Mouse (Mus musculus) cerebellum, postnatal 10 days (tissue): Measurements from ENCODE around the gene Ect2l.
A peak's percentile ranks its signal among the peaks of the same experiment; 100 is the strongest.

Experiments used
- DNase-seq, 2 experiments: peaks; one replicate each; pipeline ENCODE4 v3.0.0; 2021; ENCODE audit warnings: mixed read lengths in 2 of 2

The Ect2l gene

DNA sequence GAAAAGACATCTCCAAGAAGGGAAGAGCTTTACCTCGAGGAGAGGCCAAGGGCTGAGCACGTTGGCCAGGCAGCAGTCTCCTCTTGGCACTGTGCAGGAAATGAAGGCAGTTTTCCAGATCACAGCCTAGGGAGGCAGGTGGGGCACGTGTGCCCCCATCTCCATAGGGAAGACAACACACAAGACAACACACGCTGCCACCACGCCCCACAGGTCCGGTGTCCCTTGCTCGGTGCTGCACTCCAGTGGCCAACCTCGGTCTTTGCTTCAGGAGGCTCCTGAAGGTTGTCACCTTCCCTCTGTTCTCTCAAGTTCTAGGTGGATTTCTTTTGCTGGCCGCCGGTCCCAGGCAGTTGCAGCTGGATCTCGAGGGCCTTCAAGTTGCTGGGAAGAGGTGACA is at the start of gene Ect2l:
Gene Ect2l, minus strand, starts transcription at position 165 of the 400 bp plus-strand sequence.
- DNase-seq: peak; percentile 55 to 63

DNA sequence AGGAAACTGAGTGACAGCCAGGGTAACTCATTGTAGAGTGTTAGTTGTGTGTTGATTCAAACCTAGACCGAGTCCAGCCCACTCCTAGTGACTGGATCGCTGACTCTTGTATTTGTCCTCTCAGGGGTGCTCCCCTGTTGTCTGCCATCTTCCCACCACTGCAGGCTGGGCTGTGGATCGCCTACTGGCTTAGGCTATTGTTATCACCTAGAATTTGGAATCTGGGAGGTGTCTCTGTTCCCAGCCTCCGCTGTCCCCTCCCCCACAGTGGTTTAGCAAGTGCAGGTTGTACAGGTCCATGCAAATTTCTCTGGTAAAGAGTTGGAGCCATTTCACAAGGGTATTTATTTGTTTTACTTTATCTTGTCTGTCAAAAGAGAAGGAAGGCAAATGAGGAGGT is 40.7 kb upstream of the Ect2l start:
- no peak for DNase-seq

DNA sequence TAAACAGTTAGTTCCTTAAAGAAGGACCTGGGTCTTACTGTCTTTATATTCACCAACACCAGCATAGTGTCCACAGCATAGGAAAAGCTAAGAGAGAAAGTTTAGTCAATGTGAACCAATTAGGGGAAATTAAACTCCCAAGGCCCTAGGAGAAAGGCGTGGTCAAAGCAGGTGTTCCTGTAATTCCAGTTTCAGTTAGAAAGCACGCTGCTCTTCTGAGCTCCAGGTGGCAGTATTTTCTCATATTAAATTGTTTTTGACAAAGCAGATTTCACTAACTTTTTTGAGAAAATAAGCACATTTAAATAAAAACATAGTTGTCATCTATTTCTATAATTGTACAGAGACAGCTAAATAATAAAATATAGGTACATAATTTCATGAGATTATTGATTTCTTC is 32.9 kb upstream of the Ect2l start:
- DNase-seq: no peak

DNA sequence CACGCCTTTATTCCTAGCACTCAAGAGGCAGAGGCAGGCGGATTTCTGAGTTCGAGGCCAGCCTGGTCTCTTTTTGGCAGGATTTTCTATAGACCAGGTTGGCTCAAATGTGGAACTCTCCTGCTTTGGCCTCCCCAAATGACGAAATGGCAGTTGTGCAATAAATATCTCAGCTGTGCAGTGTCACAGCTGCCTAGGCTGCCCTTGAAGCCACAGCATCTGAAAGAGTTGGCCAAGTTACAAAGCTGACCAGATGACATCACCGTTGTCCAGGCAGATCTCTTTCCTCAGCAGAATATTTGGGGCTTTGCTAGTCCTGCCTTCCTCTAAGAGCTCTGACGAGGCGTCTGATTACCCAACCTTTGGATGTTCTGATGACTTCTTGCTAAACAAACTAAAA is 26.5 kb upstream of the Ect2l start:
- DNase-seq: peak in 1 of 2 experiments; percentile 15

DNA sequence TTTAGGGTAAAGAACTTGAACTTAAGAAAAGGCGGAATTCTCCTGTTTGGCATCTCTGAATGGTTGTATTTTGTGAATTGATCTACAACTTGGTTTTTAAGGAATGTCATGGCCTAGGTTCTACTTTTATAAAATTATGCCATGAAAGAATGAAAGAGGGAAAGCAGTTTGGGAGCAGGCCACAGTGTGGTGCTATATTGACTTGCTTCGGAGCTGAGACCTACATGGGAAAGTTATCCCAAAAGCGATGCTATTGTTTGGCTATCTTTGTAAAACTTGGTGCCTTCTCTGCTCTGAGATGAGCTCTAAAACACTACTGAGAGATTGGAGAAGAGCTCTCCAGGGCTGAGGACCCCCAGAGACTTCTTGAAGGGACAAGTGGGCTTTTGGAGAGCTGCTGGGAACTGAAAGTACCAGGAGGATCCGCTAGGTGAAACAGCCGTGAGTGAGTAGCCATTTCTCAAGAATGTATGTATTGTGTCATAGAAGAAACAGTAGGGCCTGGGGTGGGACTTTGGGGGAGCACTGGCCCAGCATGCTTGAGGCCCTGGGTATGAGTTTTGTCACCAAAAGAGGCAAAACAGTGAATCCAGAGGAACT is 25.7 kb upstream of the Ect2l start:
- peak; percentile 7 to 13 for DNase-seq

DNA sequence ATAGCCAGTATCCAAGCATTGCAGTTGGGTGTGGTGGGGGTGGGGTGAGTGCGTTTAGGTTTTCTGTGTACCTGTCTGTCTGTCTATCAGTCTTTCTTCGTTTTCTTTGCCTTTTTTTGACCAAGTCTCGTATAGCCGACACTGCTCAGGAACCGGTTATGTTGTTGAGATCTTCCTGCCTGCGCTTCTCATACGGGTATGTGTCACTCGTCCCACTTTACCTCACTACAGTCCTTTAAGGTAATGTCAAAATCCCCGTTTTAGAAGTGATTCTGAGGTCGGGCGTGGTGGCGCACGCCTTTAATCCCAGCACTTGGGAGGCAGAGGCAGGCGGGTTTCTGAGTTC is 24.7 kb upstream of the Ect2l start:
- DNase-seq: no peak

DNA sequence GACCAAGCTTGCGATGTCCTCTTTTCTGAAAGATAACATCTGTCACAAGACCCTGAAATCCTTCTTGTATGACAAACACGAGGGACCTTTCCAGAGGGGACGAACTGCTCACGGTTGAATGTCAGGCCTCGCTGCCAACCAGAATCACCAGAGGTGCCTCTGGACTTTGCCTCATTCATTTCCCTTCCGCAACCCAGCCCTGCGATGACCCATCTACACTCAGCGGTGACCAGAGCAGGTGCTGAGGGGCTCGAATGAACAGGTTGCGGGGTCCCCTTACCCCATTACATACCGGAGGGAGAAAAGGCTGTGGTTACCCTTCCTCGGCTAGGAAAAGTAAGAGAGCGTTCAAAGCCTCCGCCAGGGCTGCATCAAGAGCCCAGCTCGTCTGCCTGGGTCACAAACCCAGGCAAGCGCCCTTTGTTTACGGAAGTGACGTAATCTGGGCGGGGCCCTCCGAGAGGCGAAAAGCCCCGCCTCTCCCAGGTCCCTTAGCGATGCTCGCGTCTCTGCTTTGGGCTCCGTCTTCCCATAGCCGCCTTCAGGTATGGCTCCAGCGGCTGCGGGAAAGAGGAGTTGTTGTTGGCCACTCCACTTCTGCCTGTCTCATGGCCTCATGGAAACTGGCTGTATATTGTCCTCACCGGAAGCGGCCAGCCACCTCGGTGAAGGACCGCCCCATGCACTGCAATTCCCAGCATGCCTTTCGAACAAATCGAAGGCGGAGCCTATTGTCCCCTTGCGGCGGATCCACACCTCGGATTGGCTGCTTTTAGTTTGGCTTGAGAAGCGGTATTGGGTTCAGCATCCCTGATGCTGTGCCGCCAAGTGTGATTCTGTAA is 24.1 kb upstream of the Ect2l start, which contains the start of gene Ccdc28a:
Gene Ccdc28a, minus strand, starts transcription at position 439 of the 842 bp plus-strand sequence.
- DNase-seq: peak; percentile 97 to 99

DNA sequence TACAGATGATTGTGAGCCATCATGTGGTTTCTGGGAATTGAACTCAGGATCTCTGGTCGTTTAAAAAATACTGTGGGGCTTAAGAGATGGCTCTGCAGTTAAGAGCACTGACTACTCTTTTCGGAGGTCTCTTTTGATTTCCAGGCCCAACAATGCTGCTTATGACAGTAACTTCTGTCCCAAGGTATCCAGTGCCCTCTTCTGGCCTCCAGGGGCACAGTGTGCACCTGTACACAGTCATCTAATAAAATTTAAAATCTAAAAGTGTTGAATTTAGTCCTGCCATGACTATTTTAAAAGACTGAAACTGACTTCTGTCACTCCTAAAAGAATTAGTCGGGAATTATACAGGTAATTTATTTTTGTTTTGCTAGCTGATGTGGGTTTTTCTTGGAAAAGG is 23.2 kb upstream of the Ect2l start:
- DNase-seq: peak; percentile 17 to 23

DNA sequence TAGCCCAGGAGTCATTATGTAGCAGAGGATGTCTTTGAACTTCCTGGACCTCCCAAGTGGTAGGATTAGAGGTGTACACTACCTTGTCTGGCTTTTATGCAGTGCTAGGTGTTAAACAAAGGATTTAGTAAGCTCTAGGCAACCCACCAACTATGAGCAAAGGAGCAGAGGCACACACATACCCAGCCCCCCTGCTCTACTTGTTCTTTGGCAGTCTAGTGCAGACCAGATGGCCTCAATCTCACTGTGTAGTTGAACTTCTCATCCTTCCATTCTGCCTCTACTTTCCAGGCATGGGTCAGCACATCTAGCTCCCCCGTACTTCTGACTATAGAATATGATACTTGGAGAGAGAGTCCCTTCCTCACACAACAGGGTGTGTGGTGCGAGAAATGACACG is 13.7 kb upstream of the Ect2l start:
- peak; percentile 50 to 54 for DNase-seq

DNA sequence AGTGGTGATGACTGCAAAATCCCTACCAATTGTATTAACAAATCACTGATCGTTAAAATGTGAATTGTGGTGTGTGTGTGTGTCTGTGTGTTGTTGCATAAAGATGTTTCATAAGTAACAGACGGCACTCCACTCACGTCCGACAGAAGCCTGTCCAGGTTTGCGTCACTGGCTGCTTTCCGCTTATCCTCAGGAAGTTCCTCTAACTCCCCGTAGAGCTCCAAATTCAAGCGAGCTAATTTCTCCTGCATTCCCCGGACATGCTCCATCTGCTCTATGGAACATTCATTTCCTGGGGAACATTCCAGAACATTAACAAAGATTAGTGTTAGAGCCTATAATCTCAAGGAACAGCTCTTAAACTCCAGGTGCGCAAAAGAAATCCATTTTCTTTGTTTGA is 8.7 kb upstream of the Ect2l start:
- no peak for DNase-seq

DNA sequence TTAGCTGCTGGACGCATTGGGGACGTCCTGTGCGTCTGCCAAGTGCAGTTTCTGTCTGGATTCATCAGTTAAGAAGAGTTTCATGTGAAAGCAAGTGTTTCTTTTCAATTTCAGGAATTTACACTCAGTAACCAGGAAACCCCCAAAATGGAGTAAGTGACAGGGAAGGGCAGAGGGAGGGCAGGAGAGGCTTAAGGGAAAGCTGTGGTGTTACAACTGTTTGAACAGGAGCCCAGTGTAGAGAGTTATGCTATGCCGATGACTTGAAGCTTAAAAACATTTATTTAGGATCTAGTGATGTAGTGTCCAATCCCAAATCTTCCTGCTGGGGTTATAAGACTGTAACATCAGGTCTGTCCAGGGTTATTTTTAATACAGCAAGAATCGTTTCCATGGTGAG is 3.4 kb upstream of the Ect2l start:
- no peak for DNase-seq

DNA sequence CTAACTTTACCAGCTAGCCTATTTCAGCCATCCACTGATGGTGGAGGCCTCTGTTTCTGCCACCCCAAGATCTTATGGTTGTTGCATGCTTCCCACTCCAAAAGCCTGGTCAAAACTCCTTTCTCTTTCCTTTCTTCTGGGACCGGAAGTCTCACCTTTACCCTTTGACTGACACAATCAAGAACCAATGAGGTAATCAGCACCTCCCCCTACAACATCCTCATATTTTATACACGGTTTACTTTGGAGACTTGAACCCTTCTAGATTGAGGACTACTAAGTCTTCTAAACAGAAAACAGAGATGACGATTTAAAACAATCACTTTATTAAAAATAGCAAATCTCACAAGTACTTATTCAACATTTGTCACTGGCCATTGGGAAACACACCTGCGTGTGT is 2.7 kb upstream of the Ect2l start:
- no peak for DNase-seq

DNA sequence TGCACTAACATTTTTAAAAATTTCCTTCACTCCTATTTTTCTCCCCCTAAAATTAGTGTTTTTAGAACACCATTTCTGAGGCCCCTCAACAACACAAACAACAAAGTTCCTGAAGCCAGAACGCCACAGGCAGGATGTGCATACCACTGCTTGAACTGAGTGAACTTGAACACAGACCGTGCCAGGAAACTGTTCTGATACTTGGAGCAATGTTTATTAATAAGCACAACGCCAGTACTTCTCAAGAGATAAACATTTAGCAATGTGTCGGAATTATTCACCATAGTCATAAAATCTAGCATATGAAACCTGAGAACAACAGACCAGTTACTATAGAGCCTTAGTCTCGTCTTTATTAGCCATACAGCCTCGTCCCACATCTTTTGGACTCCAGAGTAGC is 571 bp downstream of the Ect2l start:
- no peak for DNase-seq

DNA sequence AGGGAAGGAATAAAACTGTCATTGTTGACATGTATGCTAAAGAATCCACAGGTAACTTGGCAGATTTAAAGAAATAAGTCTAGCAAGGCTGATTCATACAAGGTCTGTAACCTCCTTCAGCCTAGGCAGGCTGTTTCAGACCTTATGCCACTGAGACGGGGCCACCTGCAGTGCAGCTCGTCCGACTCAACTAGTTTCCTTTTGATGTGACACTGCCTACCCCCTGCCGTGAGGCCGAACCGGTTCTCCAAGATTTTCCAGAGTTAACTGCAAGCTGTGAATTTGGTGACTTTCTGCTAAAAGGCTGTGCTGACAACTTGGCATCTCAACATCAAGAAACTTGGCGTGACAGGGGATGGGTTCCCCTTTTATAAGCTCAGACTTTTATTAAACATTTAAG is 6.6 kb downstream of the Ect2l start:
- DNase-seq: peak; percentile 27 to 38

DNA sequence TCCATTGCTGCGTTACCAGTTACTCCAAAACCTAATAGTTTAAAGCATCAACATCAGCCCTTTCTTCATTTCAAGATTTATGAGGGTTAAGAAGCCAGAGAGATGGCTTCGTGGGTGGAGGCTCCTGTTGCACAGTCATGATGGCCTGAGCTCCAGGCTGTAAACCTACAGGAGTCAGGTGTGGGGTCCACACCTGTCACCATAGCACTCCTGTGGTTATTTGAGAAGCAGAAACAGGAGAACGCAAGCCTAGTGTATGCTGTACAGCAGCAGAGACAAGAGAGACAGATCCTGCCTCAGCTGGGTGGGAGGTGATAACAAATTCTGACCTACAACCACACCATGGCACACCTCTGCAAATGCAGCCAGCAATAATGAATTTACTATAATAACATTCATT is 8.3 kb downstream of the Ect2l start:
- no peak for DNase-seq

DNA sequence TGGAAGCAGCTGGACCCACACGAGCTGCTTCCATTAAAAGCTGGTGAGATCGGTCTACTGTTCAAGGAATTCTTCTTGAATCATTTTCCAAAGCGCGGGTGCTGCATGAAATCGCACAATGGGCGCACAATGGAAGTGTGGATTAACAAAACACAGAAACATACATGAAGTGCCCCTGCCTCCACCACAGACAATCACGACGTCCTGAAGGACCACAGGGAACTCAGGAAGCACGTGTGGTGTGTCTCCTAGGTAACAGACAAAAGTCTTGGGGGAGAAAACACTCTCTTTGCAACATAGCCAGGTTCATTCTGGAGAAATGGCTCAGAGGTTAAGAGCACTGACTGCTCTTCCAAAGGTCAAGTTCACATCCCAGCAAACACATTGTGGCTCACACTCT is 10.0 kb downstream of the Ect2l start:
- DNase-seq: no peak

DNA sequence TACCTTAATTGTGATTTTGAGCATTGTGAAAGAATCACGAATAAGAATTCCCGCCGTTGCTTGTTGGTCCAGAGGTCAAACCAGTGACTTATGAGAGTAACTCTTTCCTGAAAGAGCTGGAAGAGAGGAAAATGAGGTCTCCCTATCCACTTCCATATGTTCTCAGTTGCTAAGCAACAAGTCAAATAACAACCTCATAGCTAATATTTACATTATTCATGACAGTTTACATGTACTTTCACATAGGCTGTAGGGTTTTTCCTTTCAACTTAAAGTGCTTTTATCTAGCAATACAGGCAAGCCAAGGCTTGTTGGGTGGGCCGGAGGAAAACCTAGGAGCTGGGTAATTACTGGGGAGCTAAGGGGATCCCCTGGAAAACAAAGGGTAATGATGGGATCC is 10.8 kb downstream of the Ect2l start:
- DNase-seq: no peak

DNA sequence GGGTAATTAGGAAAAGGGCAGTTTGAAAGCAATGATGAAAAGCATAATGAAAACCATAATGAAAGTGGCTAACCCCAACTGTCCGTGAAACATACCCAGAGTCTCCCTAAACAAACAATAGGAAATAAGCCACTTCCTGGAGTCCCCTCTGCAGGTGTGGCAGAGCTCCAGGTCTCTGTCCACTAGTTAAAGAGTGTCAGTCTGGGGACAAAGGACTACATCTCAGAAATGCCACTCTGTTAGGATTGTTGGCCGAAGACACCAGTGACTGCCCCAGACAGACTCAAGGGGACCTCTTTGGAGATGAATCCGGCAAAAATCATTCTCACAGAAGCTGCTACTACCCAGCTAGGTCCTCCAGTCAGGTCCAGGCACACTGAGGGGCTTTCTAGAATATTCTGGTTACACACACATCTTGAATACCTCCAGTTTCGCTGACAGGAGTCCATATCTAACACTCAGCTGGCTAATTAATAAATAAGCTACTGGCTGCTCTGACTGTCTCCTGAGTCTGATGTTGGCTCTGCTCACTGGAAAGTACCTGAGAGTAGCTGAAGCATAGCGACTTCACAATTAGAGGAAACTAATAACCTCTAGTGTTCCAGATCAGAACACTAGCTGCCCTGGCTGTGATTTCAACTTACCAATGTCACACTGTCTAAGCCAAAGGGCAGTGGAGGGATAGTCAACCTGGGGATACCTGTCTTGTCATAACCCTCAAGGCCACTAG is 12.2 kb downstream of the Ect2l start:
- DNase-seq: no peak

DNA sequence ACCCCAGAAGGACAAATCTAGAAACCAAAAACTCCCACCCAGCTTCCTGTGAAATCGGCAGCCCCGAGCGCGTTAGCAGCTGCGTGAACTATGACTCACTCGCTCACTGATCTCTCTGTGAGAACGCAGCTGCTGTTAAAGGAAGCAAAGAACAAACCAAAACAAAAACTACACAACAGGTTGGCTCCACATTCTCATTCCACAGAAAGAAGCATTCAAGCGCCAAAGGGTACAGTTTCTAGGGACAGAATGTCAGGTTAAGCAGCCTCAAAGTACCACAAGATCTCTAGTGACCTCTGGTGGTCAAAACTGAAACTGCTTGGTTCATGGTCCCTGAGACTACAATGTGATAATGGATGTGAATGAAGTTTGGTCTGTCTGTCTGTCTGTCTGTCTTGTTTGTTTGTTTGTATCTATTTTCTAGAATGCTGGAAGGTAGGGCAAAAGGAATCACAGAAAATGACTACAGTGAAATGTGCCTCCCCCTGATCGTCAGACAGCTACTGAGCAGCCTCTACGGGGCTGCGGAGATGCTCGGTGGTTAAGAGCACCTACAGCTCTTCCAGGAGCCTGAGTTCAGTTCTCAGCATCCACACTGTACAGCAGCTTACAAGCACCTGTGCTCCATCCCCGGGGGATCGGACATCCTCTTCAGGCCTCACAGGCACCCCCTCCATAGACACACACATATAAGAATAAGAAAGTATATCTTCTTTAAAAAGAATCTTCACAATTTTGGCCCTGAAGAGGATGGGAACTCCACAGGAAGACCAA is 13.3 kb downstream of the Ect2l start:
- peak; percentile 83 to 92 for DNase-seq

DNA sequence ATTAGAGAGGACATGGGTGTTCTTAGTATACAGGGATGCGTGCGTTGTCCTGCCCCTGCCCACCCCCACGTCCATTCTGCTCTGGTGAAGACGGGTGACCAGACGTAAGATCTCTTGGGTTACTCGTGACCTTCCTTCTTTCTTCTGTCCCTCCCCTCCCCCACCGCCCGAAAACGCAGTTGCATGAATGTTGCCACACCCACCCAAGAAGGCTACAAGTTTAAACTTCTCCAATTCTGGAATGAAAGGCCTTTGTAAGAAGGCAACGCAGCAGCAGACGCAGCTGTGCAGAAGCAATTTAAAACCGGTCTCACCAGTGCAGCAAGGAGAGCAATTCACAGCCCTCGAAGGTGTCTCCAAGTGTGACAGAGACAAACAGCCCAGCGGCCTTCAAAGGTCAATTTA is 16.0 kb downstream of the Ect2l start:
- DNase-seq: no peak

DNA sequence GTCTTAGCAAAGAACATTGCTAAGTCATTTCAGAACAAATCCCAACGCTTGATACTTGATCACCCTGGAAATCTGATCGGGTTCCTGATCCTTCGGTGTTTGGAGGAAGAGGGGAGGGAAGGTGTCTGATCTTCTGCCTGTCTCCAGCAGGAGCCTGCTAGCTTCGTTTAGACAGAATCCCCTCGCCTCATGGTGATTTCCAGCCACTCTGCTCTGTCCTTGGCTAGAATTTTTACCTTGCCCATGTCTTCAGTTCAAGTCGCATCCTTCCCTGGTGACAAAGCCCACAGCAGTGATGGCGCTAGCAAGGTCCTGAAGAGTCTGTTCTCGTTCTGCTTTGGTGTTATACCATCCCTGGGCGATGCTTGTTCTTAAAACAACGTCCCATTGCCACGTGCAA is 16.5 kb downstream of the Ect2l start:
- no peak for DNase-seq

DNA sequence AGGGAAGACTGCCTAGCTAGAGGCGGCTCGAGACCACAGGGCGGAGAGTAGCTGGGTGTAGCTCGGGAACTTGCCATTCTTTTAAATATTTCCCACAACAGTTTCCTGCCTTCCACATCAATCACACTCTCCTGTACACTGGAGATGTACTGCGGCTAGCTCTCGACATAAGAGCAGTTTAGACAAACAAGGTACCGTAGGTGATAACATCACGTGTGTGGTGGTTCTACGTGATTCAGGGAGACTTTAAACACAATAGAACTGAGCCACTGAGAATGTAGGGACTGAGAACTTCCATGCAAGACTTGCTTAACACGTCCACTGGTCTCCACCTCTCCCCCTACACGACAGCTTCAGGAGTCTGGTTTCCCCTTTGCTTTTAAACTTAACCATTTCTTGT is 17.5 kb downstream of the Ect2l start:
- DNase-seq: no peak

DNA sequence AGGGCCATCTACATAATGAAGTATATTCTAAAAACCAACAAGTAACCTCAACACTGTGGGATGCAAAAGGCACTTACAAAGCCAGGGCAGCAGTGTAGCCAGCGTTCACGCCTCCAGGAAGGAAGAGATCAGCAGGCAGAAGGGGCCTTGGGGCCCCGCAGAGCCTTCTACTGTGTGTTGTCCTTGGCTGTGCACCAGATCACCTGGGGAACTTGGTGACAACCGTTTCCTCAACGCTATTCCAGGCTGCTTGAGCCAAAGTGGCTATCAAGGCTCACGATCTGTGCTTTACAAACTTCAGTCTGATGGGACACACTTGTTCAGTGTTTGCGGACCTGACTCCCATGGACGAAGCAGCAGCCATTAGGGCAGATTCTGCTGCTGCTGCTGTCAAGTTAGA is 19.0 kb downstream of the Ect2l start:
- DNase-seq: peak; percentile 11 to 27
